Mouse (Mus musculus) olfactory bulb, adult 2 months (tissue): ENCODE measurements around the gene Grm7.

ENCODE experiments used
- CTCF ChIP-seq: fragments of 200-500 bp; IDR thresholded peaks from 2 replicates; pipeline ENCODE4 v1.5.1; 2012; ENCODE audit warnings: low read depth, mild to moderate bottlenecking, low read length, moderate library complexity; ENCODE audit not compliant: insufficient read depth
- POLR2A ChIP-seq: fragments of 200-500 bp; IDR thresholded peaks from 2 replicates; pipeline ENCODE4 v1.6.1; 2012; ENCODE audit warnings: mild to moderate bottlenecking, low read depth, low read length, moderate library complexity; ENCODE audit not compliant: insufficient read depth

DNA sequence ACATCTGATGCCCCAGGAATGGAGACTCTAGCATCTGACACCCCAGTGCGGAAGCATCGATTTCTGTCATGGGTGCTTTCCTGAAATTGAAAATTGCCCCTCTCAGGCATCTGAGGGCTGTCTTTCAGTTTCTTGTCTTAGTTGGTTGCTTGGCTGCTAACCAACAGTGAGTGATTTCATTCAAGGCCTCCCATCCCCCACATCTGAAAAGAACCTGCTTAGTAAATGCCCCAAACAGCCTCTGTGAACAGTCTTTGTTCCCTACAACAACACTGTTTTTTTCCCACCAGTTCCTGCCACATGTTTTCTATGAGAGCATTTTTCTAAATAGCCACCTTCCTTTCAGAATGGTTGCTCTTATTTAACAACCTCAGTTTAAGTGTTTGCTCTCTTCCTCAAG lies 723.6 kb downstream of the Grm7 start:
- no peak for TF ChIP-seq CTCF
- TF ChIP-seq POLR2A = no peak
